Mouse (Mus musculus): ENCODE data around the gene Fgd4.
"Not testable (repeated sequence)": the region's sequence is repeated elsewhere in the genome, so short reads cannot be mapped to it uniquely, and the experiment has no call there.

Fgd4 gene

DNA sequence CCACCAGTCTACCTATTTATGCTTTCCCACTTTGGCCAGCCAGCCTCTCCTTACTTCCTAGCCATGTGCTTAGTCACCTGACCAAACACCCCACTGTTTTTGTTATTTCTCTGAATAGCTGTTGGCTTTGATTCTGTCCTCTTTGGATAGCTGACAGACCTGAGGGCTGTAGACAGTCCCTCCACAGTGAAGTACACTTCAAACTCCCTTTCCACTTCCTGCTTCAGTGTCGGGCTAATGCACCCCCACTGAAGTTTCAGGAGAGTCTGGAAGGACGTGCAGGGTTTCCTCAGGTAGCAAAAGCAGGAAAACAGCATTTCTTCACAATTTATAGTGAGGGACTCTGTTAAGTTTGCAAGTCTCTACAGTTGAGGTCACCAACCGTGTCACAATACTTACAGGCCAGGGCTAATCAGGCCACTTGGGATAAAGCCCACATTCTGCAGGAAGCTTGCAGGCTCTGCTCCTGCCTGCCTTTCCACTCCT, 57.4 kb downstream of the Fgd4 start:
- DNase-seq (ENCODE audit: low read depth, low spot score) = no peak

DNA sequence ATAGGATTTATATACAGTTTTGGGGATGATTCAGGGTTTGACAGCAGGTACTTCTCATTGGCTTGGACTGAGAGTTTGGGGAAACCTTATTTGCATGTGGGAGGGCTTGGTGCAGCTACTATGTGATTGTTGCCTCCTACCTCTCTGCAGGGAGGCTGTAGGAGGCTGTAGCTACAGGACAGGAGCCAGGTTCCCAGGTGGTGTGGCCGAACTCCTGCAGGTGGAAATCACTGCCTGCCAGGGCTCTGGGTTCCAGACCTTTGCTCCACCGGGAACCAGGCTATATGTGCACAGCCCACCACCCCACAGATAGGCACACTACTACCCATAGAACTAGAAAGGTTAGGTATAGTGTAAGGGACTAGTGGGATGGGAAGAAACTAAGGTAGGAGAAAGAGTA, 61.0 kb downstream of the Fgd4 start:
- not testable (repeated sequence) for DNase-seq (ENCODE audit: low read depth, low spot score)

DNA sequence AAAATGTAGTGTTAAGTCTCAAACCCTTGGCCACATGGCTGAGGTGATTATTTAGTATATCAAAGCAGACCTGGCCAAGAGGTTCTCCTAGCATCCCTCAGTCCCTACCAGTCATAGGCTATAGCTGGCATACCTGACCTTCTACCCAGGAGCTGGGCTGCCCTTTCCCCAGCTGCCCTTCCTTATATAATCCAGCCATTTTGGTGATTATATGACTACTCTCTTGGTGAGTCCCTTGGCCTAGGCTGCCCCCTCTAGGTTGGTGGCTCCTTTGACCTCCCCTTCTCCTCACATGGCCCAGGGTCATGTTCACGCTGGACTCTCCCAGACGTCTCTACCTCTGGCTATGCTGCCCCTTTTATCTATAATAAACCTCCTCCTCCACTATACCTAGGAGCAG, 65.1 kb downstream of the Fgd4 start:
- no peak for DNase-seq (ENCODE audit: low read depth, low spot score)

DNA sequence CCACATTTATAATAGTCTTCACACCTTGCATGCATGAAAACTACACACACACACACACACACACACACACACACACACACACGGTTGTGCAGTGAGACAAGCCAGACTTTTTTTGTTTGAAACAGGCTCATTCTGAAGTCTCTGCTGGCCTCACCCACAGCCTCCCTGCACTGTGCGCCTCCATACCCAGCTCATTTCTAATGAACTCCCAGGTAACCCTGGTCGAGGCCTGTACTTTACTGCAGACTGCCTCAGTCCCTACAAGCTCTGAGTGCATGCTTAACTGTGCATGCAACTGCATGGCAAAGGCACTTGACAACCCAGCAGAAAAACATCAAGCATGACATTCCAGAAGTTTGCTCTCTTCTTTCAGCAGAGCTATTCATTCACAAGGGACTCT, 72.3 kb downstream of the Fgd4 start:
- no peak for DNase-seq (ENCODE audit: low read depth, low spot score)

DNA sequence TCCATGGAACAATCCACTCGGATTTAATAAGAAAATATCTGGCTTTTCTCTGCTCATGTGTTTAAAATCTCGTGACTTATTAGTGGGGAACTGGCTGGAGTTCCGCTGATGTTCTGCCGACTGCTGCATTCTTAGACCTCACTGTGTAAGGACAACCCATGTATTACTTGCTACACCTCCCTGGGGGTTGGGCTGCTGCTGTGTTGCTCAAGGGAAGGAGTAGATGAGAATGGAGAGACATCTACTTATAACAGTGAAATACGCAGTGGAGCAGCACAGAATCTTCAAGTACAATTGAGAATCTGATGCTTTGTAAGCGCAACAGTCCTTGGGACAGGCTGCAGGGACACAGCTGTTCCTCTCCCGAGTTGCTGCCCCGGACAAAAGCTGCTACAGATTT, 73.1 kb downstream of the Fgd4 start:
- no peak for DNase-seq (ENCODE audit: low read depth, low spot score)

DNA sequence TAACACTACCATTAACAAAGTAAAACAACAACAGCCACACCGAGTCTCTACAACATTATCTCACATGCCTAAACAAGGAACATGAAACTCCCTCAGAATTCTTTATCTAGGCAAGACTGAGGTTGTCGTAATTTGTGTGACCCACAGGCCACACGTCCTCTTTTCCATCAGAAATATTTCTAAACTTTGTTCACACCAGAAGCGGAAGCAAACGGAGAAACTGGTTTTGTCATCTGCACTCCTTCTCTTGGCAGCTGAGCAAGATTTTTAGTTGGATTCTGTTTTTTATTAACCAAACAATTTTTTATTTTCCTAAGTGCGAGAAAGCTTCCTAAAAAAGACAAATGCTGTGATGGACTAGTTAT, 73.6 kb downstream of the Fgd4 start:
- no peak for DNase-seq (ENCODE audit: low read depth, low spot score)

DNA sequence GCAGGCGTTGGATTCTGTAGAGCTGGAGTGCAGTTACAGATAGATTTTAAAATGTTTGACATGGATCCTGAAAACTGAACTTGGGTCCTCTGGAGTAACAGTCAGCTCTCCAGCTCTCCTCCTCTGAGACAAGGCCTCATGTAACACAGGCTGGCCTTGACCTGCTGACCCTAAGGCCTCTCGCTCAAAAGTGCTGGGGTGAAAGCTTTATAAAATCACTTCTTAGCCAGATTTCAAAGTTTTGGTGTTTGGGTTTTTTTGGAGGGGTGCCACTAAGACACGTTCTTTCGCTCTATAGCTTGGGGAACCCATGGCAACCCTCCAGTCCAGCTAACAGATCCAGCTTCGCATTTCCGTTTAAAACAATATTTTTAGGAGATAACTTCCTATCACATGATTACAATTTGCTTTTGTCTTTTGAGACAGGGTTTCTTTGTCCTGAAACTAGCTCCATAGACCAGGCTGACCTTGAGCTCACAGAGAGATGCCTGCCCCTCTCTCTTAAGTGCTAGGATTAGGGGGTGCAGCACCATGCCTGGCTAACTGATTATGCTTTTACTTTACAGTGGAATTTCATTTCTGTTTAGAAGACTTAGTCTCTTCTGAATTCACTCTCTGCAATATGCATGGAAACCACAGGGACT, 74.1 kb downstream of the Fgd4 start:
- no peak for DNase-seq (ENCODE audit: low read depth, low spot score)

DNA sequence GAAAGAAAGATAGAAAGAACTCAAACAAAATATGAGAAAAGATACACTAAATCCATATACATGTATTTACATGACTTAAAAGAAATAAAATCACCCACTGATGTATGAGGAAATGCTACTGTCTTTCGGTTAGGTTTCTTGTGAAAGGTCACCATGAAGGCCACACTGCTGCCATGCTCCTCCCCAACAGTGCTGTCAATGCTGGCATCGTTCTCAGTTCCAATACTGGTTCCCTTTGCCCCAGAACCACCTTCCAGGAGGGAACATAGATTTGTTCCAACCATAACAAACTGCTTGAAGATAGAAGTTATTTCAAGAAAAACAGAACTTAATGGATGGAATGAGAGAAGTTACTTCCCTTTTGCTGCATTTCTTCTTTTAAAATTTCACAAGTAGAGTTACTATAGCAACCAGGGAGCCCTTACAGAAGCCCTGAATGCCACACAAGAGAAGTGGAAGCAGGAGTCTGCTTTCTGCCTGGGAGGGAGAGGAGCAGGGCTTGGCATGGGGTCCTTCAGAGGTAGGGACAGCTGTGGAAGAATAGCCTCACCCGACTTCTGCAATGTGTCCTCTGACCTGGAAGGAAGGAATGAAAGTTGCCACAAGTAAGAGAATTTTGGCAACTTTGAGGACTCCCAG, 75.0 kb downstream of the Fgd4 start:
- DNase-seq (ENCODE audit: low read depth, low spot score) = no peak

DNA sequence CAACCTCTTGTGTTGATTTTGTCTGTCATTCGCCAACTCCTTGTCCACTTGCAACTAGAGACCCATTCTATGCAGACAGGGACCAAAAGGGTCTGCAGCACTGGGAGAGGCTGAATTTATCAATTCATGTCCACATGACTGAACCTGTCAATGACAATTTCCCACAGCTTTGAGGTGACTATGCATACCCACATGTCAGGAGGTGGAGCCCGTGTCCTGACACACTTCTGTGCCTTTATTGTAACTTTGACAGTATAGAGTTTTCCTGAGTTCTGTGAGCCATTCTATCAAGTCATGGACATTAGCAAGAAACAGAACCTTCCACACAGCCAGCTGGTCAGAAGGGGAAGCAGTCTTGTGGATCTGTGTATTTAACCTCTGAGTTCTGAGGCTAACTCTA, 76.7 kb downstream of the Fgd4 start:
- DNase-seq (ENCODE audit: low read depth, low spot score) = no peak

DNA sequence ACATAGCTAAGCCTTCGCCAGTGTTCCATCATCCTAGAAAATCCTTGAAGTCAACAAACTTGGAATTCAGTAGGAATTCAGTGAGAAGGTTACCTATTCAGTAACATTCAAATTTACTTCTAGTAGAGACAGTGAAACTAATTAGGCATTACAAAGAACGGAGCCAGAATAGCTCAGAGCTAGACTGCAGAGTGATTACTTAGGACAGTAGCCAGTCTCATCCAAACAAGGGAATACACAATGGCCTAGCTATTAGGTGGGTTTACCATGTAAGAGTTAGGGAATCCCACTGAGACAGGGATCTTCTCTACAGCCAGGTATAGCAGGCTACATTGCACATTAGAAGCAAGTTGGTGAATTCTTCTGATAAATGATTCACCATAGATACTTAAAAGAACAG, 77.5 kb downstream of the Fgd4 start:
- not testable (repeated sequence) for DNase-seq (ENCODE audit: low read depth, low spot score)

DNA sequence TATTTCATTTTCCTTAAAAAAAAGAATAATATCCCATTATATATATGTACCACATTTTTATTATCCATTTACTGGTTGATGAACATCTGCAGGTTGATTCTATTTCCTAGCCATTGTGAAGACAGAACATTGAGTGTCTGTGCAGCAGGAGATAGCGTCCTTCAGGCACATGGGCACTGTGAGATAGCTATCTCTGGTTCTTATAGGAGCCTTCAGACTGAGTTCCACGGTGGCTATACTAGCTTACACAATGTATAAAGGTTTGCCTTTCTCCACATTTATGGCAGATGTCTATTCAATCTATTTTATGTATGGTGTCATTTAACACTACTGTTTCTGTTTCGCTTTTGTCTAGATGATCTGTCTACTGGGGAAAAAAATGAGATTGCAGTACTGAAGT, 98.9 kb downstream of the Fgd4 start:
- DNase-seq (ENCODE audit: low read depth, low spot score) = no peak

DNA sequence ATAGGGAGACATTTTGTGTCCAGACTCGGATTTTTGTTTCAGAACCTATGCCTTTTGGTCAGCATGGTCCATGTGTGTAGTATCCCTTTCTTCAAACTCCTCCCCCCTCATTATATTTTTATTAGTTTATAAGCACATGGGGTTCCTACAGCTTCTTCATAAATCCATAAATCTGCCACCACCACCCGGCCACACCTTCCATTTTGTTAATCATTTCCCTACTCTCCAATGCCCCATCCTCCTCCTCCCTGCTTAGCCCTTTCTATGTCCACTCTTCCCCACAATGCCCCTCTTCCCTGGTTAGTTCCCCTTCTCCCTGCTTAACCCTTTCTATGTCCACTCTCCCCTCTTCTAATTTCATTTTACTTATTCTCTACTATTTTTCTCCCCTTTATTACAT, 99.4 kb downstream of the Fgd4 start:
- no peak for DNase-seq (ENCODE audit: low read depth, low spot score)

DNA sequence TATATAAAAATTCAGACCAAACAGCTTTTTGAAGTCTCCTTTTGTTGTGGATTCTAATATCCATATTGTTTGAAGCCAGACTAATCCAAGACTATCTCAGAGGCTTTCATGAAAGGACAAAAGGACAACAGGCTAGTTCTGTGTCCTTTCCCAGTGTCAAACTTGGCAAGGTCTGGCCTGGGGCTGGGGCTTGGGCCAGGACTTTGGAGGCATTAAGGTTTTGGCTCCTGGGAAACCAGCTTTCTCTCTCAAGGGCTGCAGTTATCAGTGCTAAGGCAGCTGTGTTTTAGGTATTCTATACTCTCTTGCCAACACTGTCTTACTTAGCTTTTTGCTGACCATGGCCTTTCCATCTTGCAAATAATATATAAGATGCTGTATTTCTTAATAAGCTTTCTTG, 101.6 kb downstream of the Fgd4 start:
- no peak for DNase-seq (ENCODE audit: low read depth, low spot score)

DNA sequence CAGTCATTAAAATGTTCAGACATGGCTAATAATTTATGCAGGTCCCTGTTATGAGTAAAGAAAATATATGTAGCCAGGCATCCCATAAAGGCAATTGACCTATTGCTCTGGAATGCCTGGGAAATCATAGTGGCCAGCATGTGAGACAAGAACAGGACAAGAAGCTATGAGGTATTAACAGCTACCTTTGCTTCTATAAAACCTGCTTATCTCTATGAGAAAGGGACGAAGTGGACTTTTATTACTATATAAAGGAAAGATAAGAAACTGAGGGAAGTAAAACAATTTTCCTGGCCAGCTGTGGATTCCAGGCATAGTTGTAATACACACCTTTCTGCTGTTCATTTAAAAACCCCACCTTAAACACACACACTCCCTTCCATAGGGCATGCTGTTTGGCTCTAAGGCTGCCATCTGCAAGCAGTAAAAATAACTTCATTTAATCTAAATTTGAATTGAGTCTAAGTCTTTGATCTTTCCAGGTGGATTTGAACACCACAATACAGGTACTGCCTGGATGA, 114.8 kb downstream of the Fgd4 start:
- DNase-seq (ENCODE audit: low read depth, low spot score) = no peak

DNA sequence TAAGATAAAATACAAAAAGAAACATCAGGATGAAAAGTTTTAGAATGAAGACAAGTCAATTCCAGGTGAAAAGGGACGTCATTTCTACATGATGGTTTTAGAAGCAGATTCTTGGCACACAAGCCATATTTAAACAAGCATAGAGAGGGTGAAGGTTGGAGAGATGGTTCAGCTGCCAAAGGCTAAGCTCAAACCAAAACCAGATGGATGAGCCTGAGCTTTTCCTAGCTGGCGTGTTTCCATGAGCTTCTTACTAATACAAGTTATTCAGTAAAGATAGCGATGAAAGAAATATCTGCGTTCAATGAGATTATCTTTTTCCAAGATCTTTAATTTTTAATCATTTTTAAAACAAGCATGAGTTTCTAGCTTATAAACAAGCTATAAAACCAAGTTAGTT, 115.7 kb downstream of the Fgd4 start:
- no peak for DNase-seq (ENCODE audit: low read depth, low spot score)

DNA sequence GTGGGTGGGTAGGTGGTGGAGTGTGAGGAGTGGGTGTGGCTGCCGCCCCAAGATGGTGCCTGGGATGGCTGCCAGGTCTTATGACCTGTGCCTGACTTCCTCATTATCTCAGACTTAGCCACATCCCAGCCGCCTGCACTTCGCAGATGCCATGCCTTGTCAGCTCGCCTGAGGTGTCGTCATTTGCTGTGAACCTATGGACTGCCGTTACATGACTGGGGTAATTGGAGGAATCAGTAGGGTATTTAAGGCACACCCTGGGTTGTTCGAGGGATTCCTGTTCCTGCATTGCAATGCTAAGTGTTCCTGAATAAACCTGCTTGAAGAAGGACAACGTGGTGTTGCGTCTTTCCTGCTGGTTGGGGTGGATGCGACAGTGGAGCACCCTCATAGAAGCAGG, 126.9 kb downstream of the Fgd4 start:
- DNase-seq (ENCODE audit: low read depth, low spot score) = not testable (repeated sequence)

DNA sequence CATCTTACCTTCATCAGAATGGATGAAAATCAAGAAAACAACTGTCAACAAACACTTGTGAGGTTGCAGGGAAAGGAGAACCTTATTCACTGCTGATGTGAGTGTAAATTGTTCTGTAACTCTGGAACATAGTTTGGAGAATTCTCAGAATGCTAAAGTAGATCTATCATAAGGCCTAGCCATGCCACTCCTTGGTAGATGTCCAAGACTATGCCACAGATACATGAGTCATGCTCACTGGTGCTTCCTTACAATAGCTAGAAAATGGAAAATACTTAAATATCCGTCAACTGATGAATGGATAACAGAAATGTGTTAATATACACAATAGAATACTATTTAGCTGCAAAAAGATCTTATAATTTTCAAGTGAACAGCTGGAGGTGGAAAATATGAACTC, 150.3 kb downstream of the Fgd4 start:
- DNase-seq (ENCODE audit: low read depth, low spot score) = no peak

DNA sequence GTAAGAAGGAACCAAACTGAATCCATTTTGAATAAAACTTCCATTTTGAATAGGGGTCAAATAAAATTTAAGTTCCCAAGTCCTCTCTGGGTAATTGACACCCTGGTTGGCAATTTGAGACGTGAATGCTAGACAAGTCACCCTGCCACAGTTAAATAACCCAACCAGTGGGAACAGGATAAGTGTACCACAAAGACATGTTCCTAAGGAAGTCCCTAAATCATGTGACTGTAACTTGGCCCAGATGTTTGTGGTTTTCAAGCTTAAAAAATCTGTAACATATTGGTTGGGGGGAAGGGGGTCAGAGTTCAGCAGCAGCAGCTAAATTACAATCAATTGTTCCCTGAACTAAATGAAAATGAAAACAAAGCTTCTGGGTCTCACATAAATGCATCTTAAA, 161.9 kb downstream of the Fgd4 start:
- DNase-seq (ENCODE audit: low read depth, low spot score) = no peak

DNA sequence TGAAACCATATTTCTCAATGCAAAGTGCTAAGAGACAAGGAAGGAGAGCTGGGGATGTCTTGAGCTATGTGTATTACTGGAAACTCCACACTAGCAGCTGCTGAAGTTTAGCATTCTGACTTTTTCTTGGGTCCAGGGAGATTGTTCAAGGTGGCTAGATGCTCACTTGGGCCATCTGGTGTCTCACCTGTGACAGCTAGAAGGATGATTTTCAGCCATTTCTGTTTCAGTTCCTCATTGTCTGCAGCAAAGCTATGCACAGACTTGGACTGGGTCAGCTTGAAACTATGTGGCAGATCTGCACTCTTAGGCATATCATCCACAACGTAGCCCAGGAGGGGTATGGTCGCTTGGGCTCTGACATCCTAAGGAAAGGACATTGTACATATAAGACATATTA, 177.9 kb downstream of the Fgd4 start:
- DNase-seq (ENCODE audit: low read depth, low spot score) = no peak

DNA sequence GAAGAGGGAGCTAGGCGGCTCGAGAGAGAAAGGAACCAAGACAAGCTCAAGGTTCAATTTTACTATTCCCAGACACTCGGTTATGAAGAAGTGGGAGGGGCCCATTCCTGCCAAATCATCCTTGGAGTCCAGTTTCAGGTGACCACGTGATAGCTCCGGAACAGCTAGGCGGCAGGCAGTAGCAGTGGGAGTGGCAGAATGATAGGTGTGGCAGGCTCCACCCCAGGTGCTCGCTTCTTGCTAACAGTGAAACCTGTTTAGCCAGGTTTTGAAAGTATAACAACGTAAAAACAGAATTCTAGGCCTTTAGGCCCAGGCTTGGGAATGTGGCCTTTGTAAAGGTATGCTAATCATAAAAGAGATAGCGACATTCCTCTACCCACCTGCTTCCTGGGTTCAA, 233.1 kb downstream of the Fgd4 start:
- DNase-seq (ENCODE audit: low read depth, low spot score) = not testable (repeated sequence)

All from embryo, embryonic 11.5 days (tissue).